Mouse (Mus musculus) cortical plate, adult 2 months (tissue): ENCODE results near the gene Ifnk. TPM values are rescaled to one million over a fixed set of nuclear protein-coding genes. Genes with fewer than 3 reads are reported as not detected.
A peak's percentile ranks its signal among the peaks of the same experiment; 100 is the strongest.

Experiments used
- H3K27ac ChIP-seq: fragments of 200-500 bp; 2 replicates; pipeline ENCODE4 v1.5.1; 2012; ENCODE audit warnings: low read length, control low read depth, inconsistent platforms; ENCODE audit not compliant: insufficient read depth
- H3K4me1 ChIP-seq: fragments of 200-500 bp; 2 replicates; pipeline ENCODE4 v1.6.1; 2011; ENCODE audit warnings: low read length; ENCODE audit not compliant: control insufficient read depth, insufficient read depth
- H3K4me3 ChIP-seq: fragments of 200-500 bp; 2 replicates; pipeline ENCODE4 v1.5.1; 2011; ENCODE audit warnings: mild to moderate bottlenecking, low read length, control low read depth; ENCODE audit not compliant: insufficient read depth
- CTCF ChIP-seq: fragments of 200-500 bp; IDR thresholded peaks from 2 replicates; pipeline ENCODE4 v1.5.1; 2011; ENCODE audit warnings: mild to moderate bottlenecking, control low read depth, low read length; ENCODE audit not compliant: insufficient read depth; ENCODE audit errors: extremely low read depth
- POLR2A ChIP-seq: fragments of 200-500 bp; IDR thresholded peaks from 2 replicates; pipeline ENCODE4 v1.6.1; 2011; ENCODE audit warnings: mild to moderate bottlenecking, low read length, control low read depth; ENCODE audit not compliant: insufficient read depth; ENCODE audit errors: extremely low read depth
- polyA plus RNA-seq: library from polyadenylated mRNA; depleted of rRNA; stranded (reverse); fragments of >200 nt; gene quantifications from 2 replicates; pipeline ENCODE4 v1.2.3, GENCODE M21; 2012

Gene Ifnk
- polyA plus RNA-seq, 1 experiment, result not detected

- TF ChIP-seq CTCF (no peak), POLR2A (no peak)
- H3K4me1 ChIP-seq, result no peaks in the 10 kb centered on the region
- no peak overlapping the region for H3K27ac ChIP-seq
- H3K4me3 ChIP-seq, result no peak overlapping the region
Measured at GRCm38 (mm10) chr4:35136996-35137395, 14.9 kb upstream of the Ifnk start.

DNA sequence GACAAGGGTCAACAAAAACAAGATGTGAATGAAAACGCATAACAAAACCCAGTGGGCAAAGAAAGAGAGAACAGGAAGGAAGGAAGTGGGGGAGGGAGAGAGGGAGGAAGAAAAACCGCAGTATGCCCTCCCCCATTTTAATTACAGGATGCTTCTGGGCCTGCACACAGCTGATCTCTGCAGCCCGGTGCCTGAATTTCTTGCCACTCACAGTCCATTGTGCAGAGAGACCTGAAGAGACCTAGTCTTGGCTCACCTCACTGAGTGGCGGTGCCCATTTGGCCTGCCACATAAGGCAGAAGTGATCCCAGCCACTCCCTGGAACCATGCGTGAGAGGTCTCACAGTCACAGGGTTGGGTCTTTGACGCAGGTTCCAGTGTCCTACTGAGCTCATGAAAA, 13.8 kb upstream of the Ifnk start:
- no peak for TF ChIP-seq POLR2A
- TF ChIP-seq CTCF, result no peak
- no peak overlapping the region for H3K4me3 ChIP-seq
- H3K4me1 ChIP-seq, result no peaks in the 10 kb centered on the region
- H3K27ac ChIP-seq, result no peak overlapping the region

DNA sequence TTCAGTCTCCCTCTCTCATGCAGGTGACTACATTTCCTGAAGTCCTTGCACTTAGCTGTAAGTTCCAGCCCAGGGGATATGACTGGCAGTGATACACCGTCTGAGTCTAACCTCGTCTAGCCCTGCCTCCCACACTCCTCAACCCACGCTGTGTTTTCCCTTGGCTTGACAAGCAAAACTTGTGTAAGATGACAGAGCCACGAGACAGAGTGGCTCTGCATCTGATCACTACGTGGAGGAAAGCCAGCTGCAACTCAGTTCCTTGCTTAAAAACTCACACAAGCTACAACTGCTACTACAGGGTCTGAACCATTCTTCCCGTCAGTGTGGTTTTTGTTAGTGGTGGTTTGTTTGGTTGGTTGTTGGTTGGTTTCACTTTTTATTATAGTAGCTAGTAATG, 11.5 kb upstream of the Ifnk start:
- Histone ChIP-seq H3K27ac (no peak overlapping the region), H3K4me3 (no peak overlapping the region), H3K4me1 (no peaks in the 10 kb centered on the region)
- TF ChIP-seq POLR2A (no peak), CTCF (no peak)

GRCm38 (mm10) chr4:35143472-35144102, 8.3 kb upstream of the Ifnk start:
- H3K4me1 ChIP-seq, result no peaks in the 10 kb centered on the region
- H3K27ac ChIP-seq, result no peak overlapping the region
- no peak overlapping the region for H3K4me3 ChIP-seq
- no peak for TF ChIP-seq POLR2A
- no peak for TF ChIP-seq CTCF

GRCm38 (mm10) chr4:35145726-35146125, 6.1 kb upstream of the Ifnk start:
- TF ChIP-seq POLR2A, result no peak
- TF ChIP-seq CTCF, result no peak
- H3K27ac ChIP-seq, result no peak overlapping the region
- H3K4me3 ChIP-seq, result no peak overlapping the region
- no peaks in the 10 kb centered on the region for H3K4me1 ChIP-seq

DNA sequence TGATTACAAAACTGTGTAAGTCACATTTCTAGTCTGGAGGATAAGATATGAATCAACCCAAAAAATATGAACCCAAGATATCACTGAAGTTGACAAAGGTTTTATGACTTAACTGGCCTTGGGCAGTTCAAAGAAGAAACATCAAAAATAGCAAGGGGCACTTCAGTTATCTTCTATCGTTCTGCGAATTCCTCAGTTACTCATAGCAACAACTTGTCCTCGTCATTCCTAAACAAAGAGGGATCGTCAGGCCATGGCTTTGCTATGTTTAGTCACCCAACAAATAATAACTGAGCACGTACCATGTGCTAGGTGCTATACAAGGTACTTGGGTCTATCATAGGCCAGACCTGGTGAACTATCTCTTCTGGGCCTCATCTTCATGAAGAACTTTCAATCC, 5.3 kb upstream of the Ifnk start:
- no peak for TF ChIP-seq CTCF
- Histone ChIP-seq H3K27ac (no peak overlapping the region), H3K4me3 (no peak overlapping the region), H3K4me1 (no peaks in the 10 kb centered on the region)

DNA sequence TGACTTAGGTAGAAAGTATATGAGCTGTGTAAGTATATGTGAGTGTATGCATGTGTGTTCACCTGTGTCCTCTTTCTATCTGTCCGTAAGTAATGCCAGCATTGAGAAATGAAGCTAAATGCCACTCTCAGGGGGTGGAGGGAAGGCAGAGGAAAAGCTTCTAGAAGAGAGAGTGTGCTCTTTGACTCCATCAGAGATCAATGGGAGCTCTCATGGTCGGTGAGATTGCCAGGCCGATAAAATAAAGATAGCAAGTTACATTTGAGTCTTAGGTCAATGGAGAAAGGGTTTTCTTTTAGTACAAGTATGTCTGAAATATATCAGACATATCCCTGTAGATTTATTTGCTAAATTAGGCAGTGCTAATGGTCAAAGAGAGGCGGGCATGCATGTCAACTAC, 3.5 kb upstream of the Ifnk start:
- Histone ChIP-seq H3K4me3 (no peak overlapping the region), H3K4me1 (no peaks in the 10 kb centered on the region), H3K27ac (no peak overlapping the region)
- TF ChIP-seq POLR2A (no peak), CTCF (no peak)

DNA sequence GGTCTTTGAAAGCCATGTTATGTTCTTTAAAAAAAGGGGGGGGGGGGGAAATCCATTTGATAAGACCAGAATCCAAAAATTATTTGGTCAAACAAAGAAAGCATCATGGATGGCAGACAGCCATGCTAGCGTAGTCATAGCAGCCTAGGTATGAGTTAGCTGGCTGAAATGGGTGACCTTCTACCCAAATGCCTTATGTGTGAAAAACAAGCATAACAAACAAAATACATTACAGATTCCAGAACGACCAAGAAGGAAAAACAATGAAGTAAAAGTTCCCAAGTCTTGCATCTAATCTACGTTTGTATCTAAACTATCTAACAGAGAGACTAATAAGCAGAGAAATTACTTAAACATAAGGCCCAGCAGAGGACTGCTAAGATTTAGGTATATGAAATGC, 1.1 kb upstream of the Ifnk start:
- H3K4me3 ChIP-seq, result no peak overlapping the region
- H3K4me1 ChIP-seq, result no peaks in the 10 kb centered on the region
- H3K27ac ChIP-seq, result no peak overlapping the region
- no peak for TF ChIP-seq CTCF
- TF ChIP-seq POLR2A, result no peak

GRCm38 (mm10) chr4:35154051-35154450, 2.2 kb downstream of the Ifnk start:
- TF ChIP-seq POLR2A (no peak), CTCF (no peak)

DNA sequence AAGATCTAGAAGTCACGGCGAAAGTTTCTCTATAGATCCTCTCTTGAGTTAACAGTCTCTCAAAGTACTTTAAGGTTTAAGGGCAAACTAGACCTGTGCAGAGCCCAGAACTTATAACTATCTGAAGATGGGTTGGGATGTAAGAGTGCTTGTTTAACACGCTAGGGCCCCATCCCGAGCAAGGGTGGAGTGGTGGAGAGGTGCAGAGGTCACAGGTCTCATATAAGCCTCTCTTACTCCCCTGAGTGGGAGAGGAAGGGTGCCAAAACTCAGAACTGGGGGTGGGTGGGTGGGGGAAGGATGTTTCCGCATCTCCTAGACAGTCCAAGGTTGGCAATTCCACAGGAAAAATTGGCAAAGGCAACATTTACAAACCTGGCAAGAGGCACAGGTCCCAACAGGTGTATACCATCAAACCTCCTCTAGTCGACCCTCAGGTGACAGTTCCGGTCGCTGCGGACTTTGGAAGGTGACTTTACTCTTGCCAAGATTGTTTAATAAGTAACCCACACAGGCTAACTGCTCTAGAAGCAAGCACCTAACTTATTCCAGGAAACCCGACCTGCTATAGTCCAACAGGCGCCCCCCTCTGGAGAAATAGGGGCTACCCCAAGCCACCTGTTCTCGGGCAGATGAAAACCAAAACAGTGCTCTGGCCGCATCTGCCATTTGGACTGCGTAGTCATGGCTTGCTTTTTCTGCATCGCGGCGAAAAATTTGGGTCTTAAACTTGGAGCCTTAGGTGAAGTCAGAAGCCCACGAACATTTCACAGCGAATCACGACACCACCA, 3.5 kb downstream of the Ifnk start:
- H3K27ac ChIP-seq, result peak overlapping the region; percentile 90
- H3K4me3 ChIP-seq, result peak overlapping the region; percentile 51; the same call in 1 of the 2 replicates
- TF ChIP-seq POLR2A (no peak), CTCF (0 out of 2 replicates have a peak, but pooled peaks have one; percentile 7)
- H3K4me1 ChIP-seq, result no peaks in the 10 kb centered on the region

More at GRCm38 (mm10) chr4:35154051-35154450, 2.2 kb downstream of the Ifnk start:
- no peak overlapping the region for H3K4me3 ChIP-seq
- H3K4me1 ChIP-seq, result no peaks in the 10 kb centered on the region
- H3K27ac ChIP-seq, result no peak overlapping the region
